Mouse (Mus musculus): ENCODE measurements around the gene Avil. TPM values are rescaled to one million over a fixed set of nuclear protein-coding genes. Genes with fewer than 3 reads are reported as not detected.
"Not testable (repeated sequence)": the region's sequence is repeated elsewhere in the genome, so short reads cannot be mapped to it uniquely, and the experiment has no call there.

Gene Avil
- polyA plus RNA-seq, 1 experiment: 0.06 TPM

DNA sequence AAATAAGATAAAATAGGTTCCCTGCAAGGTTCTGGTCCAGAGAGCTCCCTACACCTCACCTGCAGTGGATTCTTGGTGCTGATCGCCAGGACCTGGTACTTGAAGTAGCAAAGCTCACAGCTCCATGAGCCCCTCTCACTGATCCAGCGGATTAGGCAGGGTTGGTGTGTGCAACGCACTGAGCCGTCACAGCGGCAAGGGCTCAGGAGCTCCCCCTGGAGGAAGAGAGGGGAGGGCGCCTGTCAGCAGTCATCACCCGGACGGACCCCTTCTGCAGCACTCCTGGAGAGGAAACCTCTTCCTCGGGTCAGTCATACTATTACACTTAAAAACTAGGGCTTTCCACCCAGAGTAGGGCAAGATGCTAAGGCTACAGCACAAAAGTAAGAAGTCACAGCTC, 57.7 kb downstream of the Avil start:
- WGBS: 2% methylated on average over 9 of the region's 9 CpGs
- H3K27me3 ChIP-seq (ENCODE audit: control insufficient read depth, insufficient read depth, low read length): peaks cover 7% of the 10 kb centered on the region
- no peak overlapping the region for H3K27ac ChIP-seq (ENCODE audit: insufficient read depth, low read length)
- peak; percentile 43 to 77 for DNase-seq (ENCODE audit: low read depth in 1 of 2, low spot score in 2 of 2)
- H3K4me3 ChIP-seq (ENCODE audit: extremely low read depth, insufficient read depth, insufficient read length): no peak overlapping the region
- H3K36me3 ChIP-seq (ENCODE audit: control insufficient read depth, insufficient read depth, low read length): no peaks in the 10 kb centered on the region
- TF ChIP-seq POLR2A (IDR thresholded peaks at IDR 0.05; ENCODE audit: low read depth, low read length) (no peak), CTCF (IDR thresholded peaks at IDR 0.05; ENCODE audit: extremely low read depth, insufficient read depth, insufficient read length, insufficient replicate concordance) (peak; percentile 99)
- peaks cover 13% of the 10 kb centered on the region; the same call in 1 of the 2 replicates for H3K4me1 ChIP-seq (ENCODE audit: control insufficient read depth, insufficient read depth, insufficient read length)

DNA sequence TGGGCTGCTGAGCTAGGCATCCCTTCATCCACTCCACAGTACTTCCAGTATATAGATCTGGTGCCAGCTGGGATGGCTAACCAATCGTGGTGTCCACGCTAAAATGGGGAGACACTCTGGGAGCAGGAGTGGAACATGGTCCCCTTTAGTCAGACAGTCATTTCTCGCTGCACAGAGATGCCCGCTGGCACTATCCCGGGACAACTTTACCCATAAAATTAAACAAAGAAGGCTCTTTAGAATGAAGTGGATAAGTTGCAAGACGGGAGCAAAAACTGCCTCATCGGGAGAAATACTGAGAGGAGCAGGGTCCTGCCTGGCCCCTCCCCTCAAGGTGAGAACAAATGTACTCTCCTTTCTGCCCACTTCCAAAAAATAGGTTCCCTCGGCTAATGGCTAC, 58.2 kb downstream of the Avil start:
- 11% methylated on average over 8 of the region's 8 CpGs for WGBS
- H3K36me3 ChIP-seq (ENCODE audit: control insufficient read depth, insufficient read depth, low read length): no peaks in the 10 kb centered on the region
- no peak overlapping the region for H3K27ac ChIP-seq (ENCODE audit: insufficient read depth, low read length)
- peaks cover 7% of the 10 kb centered on the region for H3K27me3 ChIP-seq (ENCODE audit: control insufficient read depth, insufficient read depth, low read length)
- DNase-seq (ENCODE audit: low read depth in 1 of 2, low spot score in 2 of 2): no peak
- TF ChIP-seq POLR2A (IDR thresholded peaks at IDR 0.05; ENCODE audit: low read depth, low read length) (no peak), CTCF (IDR thresholded peaks at IDR 0.05; ENCODE audit: extremely low read depth, insufficient read depth, insufficient read length, insufficient replicate concordance) (no peak)
- 0 out of 2 replicates have a peak overlapping the region, but pooled peaks have one; percentile 14 for H3K4me3 ChIP-seq (ENCODE audit: extremely low read depth, insufficient read depth, insufficient read length)
- peaks cover 13% of the 10 kb centered on the region; the same call in 1 of the 2 replicates for H3K4me1 ChIP-seq (ENCODE audit: control insufficient read depth, insufficient read depth, insufficient read length)

GRCm38 (mm10) chr10:127059174-127059967, 58.9 kb downstream of the Avil start:
- Histone ChIP-seq H3K4me3 (ENCODE audit: extremely low read depth, insufficient read depth, insufficient read length) (peak overlapping the region; percentile 55), H3K36me3 (ENCODE audit: control insufficient read depth, insufficient read depth, low read length) (no peaks in the 10 kb centered on the region), H3K27me3 (ENCODE audit: control insufficient read depth, insufficient read depth, low read length) (peaks cover 7% of the 10 kb centered on the region), H3K4me1 (ENCODE audit: control insufficient read depth, insufficient read depth, insufficient read length) (peaks cover 15% of the 10 kb centered on the region; the same call in 1 of the 2 replicates), H3K27ac (ENCODE audit: insufficient read depth, low read length) (no peak overlapping the region)
- WGBS: under 1% methylated on average over 48 of the region's 92 CpGs
- no peak for DNase-seq (ENCODE audit: low read depth in 1 of 2, low spot score in 2 of 2)
- TF ChIP-seq CTCF (IDR thresholded peaks at IDR 0.05; ENCODE audit: extremely low read depth, insufficient read depth, insufficient read length, insufficient replicate concordance) (no peak), POLR2A (IDR thresholded peaks at IDR 0.05; ENCODE audit: low read depth, low read length) (no peak)

- peak; percentile 36 to 79 for DNase-seq (ENCODE audit: low read depth in 1 of 2, low spot score in 2 of 2)
- TF ChIP-seq POLR2A (IDR thresholded peaks at IDR 0.05; ENCODE audit: low read depth, low read length): no peak
- Histone ChIP-seq H3K36me3 (ENCODE audit: control insufficient read depth, insufficient read depth, low read length) (no peaks in the 10 kb centered on the region), H3K4me1 (ENCODE audit: control insufficient read depth, insufficient read depth, insufficient read length) (peaks cover 15% of the 10 kb centered on the region; the same call in 1 of the 2 replicates), H3K27ac (ENCODE audit: insufficient read depth, low read length) (no peak within 1 kb of the TSS), H3K27me3 (ENCODE audit: control insufficient read depth, insufficient read depth, low read length) (peaks cover 7% of the 10 kb centered on the region), H3K4me3 (ENCODE audit: extremely low read depth, insufficient read depth, insufficient read length) (peak within 1 kb of the TSS; percentile 55)
- 3% methylated on average over 63 of the region's 72 CpGs for WGBS
These were observed 59.7 kb downstream of the Avil start, which contains the start of gene March9 for GRCm38 (mm10) chr10:127059968-127060916. March9 (minus strand) TSS chr10:127060184.

DNA sequence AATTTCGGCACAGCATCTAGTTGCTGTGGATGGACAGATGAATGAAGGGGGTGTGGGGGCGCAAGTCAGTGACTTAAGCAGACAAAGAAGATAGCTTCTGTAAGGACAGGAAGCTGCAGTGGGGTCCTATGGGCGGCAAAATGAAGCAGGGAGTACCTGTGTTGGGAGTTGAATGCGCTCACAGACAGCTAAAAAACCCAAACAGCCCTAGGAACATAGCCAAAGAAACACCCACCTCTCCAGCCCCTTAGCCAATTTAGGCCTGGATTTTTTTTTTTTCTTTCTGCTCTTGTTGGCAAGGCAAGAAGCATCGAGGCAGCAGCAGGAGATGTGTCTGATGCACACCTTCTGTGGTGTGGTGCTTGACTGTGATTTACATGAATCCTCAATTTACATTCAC, 60.6 kb downstream of the Avil start:
- Histone ChIP-seq H3K27me3 (ENCODE audit: control insufficient read depth, insufficient read depth, low read length) (peaks cover 7% of the 10 kb centered on the region), H3K36me3 (ENCODE audit: control insufficient read depth, insufficient read depth, low read length) (peaks cover 5% of the 10 kb centered on the region), H3K4me1 (ENCODE audit: control insufficient read depth, insufficient read depth, insufficient read length) (peaks cover 10% of the 10 kb centered on the region; the same call in 1 of the 2 replicates), H3K27ac (ENCODE audit: insufficient read depth, low read length) (no peak overlapping the region), H3K4me3 (ENCODE audit: extremely low read depth, insufficient read depth, insufficient read length) (no peak overlapping the region)
- 73% methylated on average over 5 of the region's 5 CpGs for WGBS
- TF ChIP-seq CTCF (IDR thresholded peaks at IDR 0.05; ENCODE audit: extremely low read depth, insufficient read depth, insufficient read length, insufficient replicate concordance): no peak
- no peak for TF ChIP-seq POLR2A (IDR thresholded peaks at IDR 0.05; ENCODE audit: low read depth, low read length)
- no peak for DNase-seq (ENCODE audit: low read depth in 1 of 2, low spot score in 2 of 2)

DNA sequence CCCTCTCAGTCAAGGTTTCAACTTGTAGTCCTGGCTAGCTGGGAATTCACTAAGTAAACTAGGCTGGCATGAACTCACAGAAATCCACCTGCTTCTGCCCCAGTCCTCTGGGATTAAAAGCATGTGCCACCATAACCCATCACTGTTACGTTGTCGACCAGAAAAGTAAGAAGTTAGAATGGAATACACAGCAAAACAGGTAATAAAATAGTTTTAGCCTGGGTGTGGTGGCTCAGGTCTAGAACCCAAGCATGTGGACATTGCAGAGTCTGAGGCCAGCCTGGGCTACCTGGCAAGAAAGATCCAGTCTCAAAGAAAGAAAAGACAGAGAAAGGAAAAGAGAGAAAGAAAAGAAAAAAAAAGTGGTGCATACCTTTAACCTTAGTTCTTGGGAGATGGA, 61.0 kb downstream of the Avil start:
- 74% methylated on average over 2 of the region's 2 CpGs for WGBS
- Histone ChIP-seq H3K4me3 (ENCODE audit: extremely low read depth, insufficient read depth, insufficient read length) (no peak overlapping the region), H3K27ac (ENCODE audit: insufficient read depth, low read length) (no peak overlapping the region), H3K4me1 (ENCODE audit: control insufficient read depth, insufficient read depth, insufficient read length) (peaks cover 10% of the 10 kb centered on the region; the same call in 1 of the 2 replicates), H3K27me3 (ENCODE audit: control insufficient read depth, insufficient read depth, low read length) (peaks cover 7% of the 10 kb centered on the region), H3K36me3 (ENCODE audit: control insufficient read depth, insufficient read depth, low read length) (peaks cover 5% of the 10 kb centered on the region)
- no peak for TF ChIP-seq CTCF (IDR thresholded peaks at IDR 0.05; ENCODE audit: extremely low read depth, insufficient read depth, insufficient read length, insufficient replicate concordance)
- TF ChIP-seq POLR2A (IDR thresholded peaks at IDR 0.05; ENCODE audit: low read depth, low read length): no peak
- DNase-seq (ENCODE audit: low read depth in 1 of 2, low spot score in 2 of 2): no peak

GRCm38 (mm10) chr10:127062101-127062500, 61.6 kb downstream of the Avil start:
- not testable (repeated sequence) for H3K27ac ChIP-seq (ENCODE audit: insufficient read depth, low read length); H3K27me3 ChIP-seq (ENCODE audit: control insufficient read depth, insufficient read depth, low read length); H3K4me3 ChIP-seq (ENCODE audit: extremely low read depth, insufficient read depth, insufficient read length); DNase-seq (ENCODE audit: low read depth in 1 of 2, low spot score in 2 of 2); H3K36me3 ChIP-seq (ENCODE audit: control insufficient read depth, insufficient read depth, low read length)
- H3K4me1 ChIP-seq (ENCODE audit: control insufficient read depth, insufficient read depth, insufficient read length): peaks cover 10% of the 10 kb centered on the region; the same call in 1 of the 2 replicates
- 88% methylated on average over 4 of the region's 4 CpGs for WGBS
